Mouse (Mus musculus) hindbrain, embryonic 16.5 days (tissue): ENCODE results near the gene Cct8. TPM values are rescaled to one million over a fixed set of nuclear protein-coding genes. Genes with fewer than 3 reads are reported as not detected.

Experiments used
- ATAC-seq: fragments of 200-750 bp; cut with Nextera tagmentation; 2 replicates; pipeline ENCODE4 v1.8.0; 2017; ENCODE audit warnings: moderate TSS enrichment, moderate library complexity
- H3K27ac ChIP-seq: fragments of 300-500 bp; sonication (generic); 2 replicates; pipeline ENCODE4 v1.5.1; 2014; ENCODE audit warnings: low read depth, mild to moderate bottlenecking, control low read depth, low read length, moderate library complexity
- H3K27me3 ChIP-seq: fragments of 300-500 bp; sonication (generic); replicated peaks from 2 replicates; pipeline ENCODE4 v1.6.1; 2014; ENCODE audit warnings: low read length; ENCODE audit not compliant: control insufficient read depth, insufficient read depth
- H3K36me3 ChIP-seq: fragments of 300-500 bp; sonication (generic); 2 replicates; pipeline ENCODE4 v1.6.1; 2014; ENCODE audit warnings: mild to moderate bottlenecking, low read length, moderate library complexity, mixed read lengths; ENCODE audit not compliant: control insufficient read depth, insufficient read depth
- H3K4me1 ChIP-seq: fragments of 300-500 bp; sonication (generic); 2 replicates; pipeline ENCODE4 v1.6.1; 2014; ENCODE audit warnings: low read depth, low read length; ENCODE audit not compliant: control insufficient read depth, insufficient read depth
- H3K4me2 ChIP-seq: fragments of 300-500 bp; sonication (generic); 2 replicates; pipeline ENCODE4 v1.6.1; 2014; ENCODE audit warnings: mild to moderate bottlenecking, low read length, control low read depth, moderate library complexity
- H3K4me3 ChIP-seq: fragments of 300-500 bp; sonication (generic); 2 replicates; pipeline ENCODE4 v1.5.1; 2014; ENCODE audit warnings: mild to moderate bottlenecking, low read length, control low read depth, moderate library complexity
- H3K9ac ChIP-seq: fragments of 300-500 bp; sonication (generic); 2 replicates; pipeline ENCODE4 v1.6.1; 2014; ENCODE audit warnings: low read depth, mild to moderate bottlenecking, control low read depth, low read length, moderate library complexity
- H3K9me3 ChIP-seq: fragments of 300-500 bp; sonication (generic); 2 replicates; pipeline ENCODE4 v1.6.1; 2014; ENCODE audit warnings: mild to moderate bottlenecking, low read length, moderate library complexity; ENCODE audit not compliant: control insufficient read depth
- WGBS: fragments of 180-500 bp; shearing (Covaris S2); extraction: QIAGEN DNeasy Blood & Tissue Kit; methylation state at CpG from one replicate; pipeline ENCODE4 v1.1.7; 2014; 5-methylcytosine and 5-hydroxymethylcytosine counted together
- polyA plus RNA-seq: library from polyadenylated mRNA; unstranded; fragments of >200 nt; fragmentation: Nextera tagmentation; extraction: Ambion mirVana; gene quantifications from 2 replicates; pipeline ENCODE4 v1.2.1, GENCODE M21; 2015

Gene Cct8
- polyA plus RNA-seq, 1 experiment from 2014 or later, result 404 TPM

- H3K4me1 ChIP-seq, result peaks cover 15% of the 10 kb centered on the region
- peak within 1 kb of the TSS; percentile 87 for H3K4me2 ChIP-seq
- H3K4me3 ChIP-seq, result peak within 1 kb of the TSS; percentile 92
- H3K27ac ChIP-seq, result peak within 1 kb of the TSS; percentile 85
- peak; percentile 98 for ATAC-seq
- 10% methylated on average over 45 of the region's 45 CpGs for WGBS
- no peaks in the 10 kb centered on the region for H3K27me3 ChIP-seq
- H3K36me3 ChIP-seq, result no peaks in the 10 kb centered on the region
- peak within 1 kb of the TSS; percentile 91 for H3K9ac ChIP-seq
- no peaks in the 10 kb centered on the region for H3K9me3 ChIP-seq
Observed at GRCm38 (mm10) chr16:87454419-87455179, 41.1 kb downstream of the Cct8 start, which contains the start of gene Usp16. Gene Usp16 (plus strand): TSS chr16:87454703.

- WGBS, result 95% methylated on average over 2 of the region's 2 CpGs
- Histone ChIP-seq H3K9me3 (no peaks in the 10 kb centered on the region; the same call in 1 of the 2 replicates), H3K4me3 (no peak overlapping the region), H3K4me1 (peaks cover 15% of the 10 kb centered on the region), H3K9ac (no peak overlapping the region), H3K27ac (no peak overlapping the region), H3K36me3 (no peaks in the 10 kb centered on the region), H3K27me3 (no peaks in the 10 kb centered on the region), H3K4me2 (no peak overlapping the region)
- ATAC-seq, result no peak
Observed at GRCm38 (mm10) chr16:87453226-87453625, 42.4 kb downstream of the Cct8 start.

GRCm38 (mm10) chr16:87445528-87445927, 50.1 kb downstream of the Cct8 start:
- 94% methylated on average over 3 of the region's 3 CpGs for WGBS
- no peak for ATAC-seq
- H3K9me3 ChIP-seq, result no peaks in the 10 kb centered on the region; the same call in 1 of the 2 replicates
- H3K9ac ChIP-seq, result no peak overlapping the region
- no peak overlapping the region for H3K4me3 ChIP-seq
- 0 out of 2 replicates have a peak, but pooled peaks cover 2% of the 10 kb centered on the region for H3K27me3 ChIP-seq
- H3K27ac ChIP-seq, result no peak overlapping the region
- H3K36me3 ChIP-seq, result no peaks in the 10 kb centered on the region
- peaks cover 6% of the 10 kb centered on the region for H3K4me1 ChIP-seq
- H3K4me2 ChIP-seq, result no peak overlapping the region

- no peaks in the 10 kb centered on the region for H3K36me3 ChIP-seq
Observed at GRCm38 (mm10) chr16:87445110-87445509, 50.6 kb downstream of the Cct8 start.

GRCm38 (mm10) chr16:87444071-87444470, 51.6 kb downstream of the Cct8 start:
- Histone ChIP-seq H3K27ac (no peak overlapping the region), H3K27me3 (0 out of 2 replicates have a peak, but pooled peaks cover 2% of the 10 kb centered on the region), H3K4me2 (no peak overlapping the region), H3K4me1 (peaks cover 11% of the 10 kb centered on the region), H3K4me3 (no peak overlapping the region), H3K9ac (no peak overlapping the region), H3K9me3 (no peaks in the 10 kb centered on the region; the same call in 1 of the 2 replicates), H3K36me3 (no peaks in the 10 kb centered on the region)
- 39% methylated on average over 1 of the region's 1 CpGs for WGBS
- ATAC-seq, result no peak

More at GRCm38 (mm10) chr16:87445110-87445509, 50.6 kb downstream of the Cct8 start:
- no peak overlapping the region for H3K27ac ChIP-seq
- no peak overlapping the region for H3K4me2 ChIP-seq
- no peak overlapping the region for H3K9ac ChIP-seq
- H3K9me3 ChIP-seq, result no peaks in the 10 kb centered on the region; the same call in 1 of the 2 replicates
- no peak for ATAC-seq
- H3K4me1 ChIP-seq, result peaks cover 6% of the 10 kb centered on the region
- no peak overlapping the region for H3K4me3 ChIP-seq
- 0 out of 2 replicates have a peak, but pooled peaks cover 2% of the 10 kb centered on the region for H3K27me3 ChIP-seq

- Histone ChIP-seq H3K27me3 (0 out of 2 replicates have a peak, but pooled peaks cover 2% of the 10 kb centered on the region), H3K9ac (no peak overlapping the region), H3K4me1 (peaks cover 11% of the 10 kb centered on the region), H3K4me3 (no peak overlapping the region), H3K27ac (no peak overlapping the region), H3K9me3 (no peaks in the 10 kb centered on the region; the same call in 1 of the 2 replicates), H3K36me3 (no peaks in the 10 kb centered on the region), H3K4me2 (no peak overlapping the region)
- no peak for ATAC-seq
Observed at GRCm38 (mm10) chr16:87443245-87443644, 52.4 kb downstream of the Cct8 start.

- H3K36me3 ChIP-seq, result no peaks in the 10 kb centered on the region
Observed at GRCm38 (mm10) chr16:87442291-87442690, 53.4 kb downstream of the Cct8 start.

GRCm38 (mm10) chr16:87441089-87441488, 54.6 kb downstream of the Cct8 start:
- H3K9ac ChIP-seq, result peak overlapping the region; percentile 89
- H3K36me3 ChIP-seq, result 0 out of 2 replicates have a peak, but pooled peaks cover 3% of the 10 kb centered on the region
- H3K27ac ChIP-seq, result peak overlapping the region; percentile 96; the same call in 1 of the 2 replicates
- H3K27me3 ChIP-seq, result 0 out of 2 replicates have a peak, but pooled peaks cover 2% of the 10 kb centered on the region
- H3K4me1 ChIP-seq, result peaks cover 11% of the 10 kb centered on the region
- peak overlapping the region; percentile 80 for H3K4me2 ChIP-seq
- no peaks in the 10 kb centered on the region for H3K9me3 ChIP-seq
- WGBS, result 24% methylated on average over 9 of the region's 9 CpGs
- ATAC-seq, result no peak
- peak overlapping the region; percentile 67 for H3K4me3 ChIP-seq

More at GRCm38 (mm10) chr16:87442291-87442690, 53.4 kb downstream of the Cct8 start:
- Histone ChIP-seq H3K4me1 (peaks cover 11% of the 10 kb centered on the region), H3K27ac (no peak overlapping the region), H3K4me2 (no peak overlapping the region), H3K27me3 (0 out of 2 replicates have a peak, but pooled peaks cover 2% of the 10 kb centered on the region), H3K4me3 (no peak overlapping the region), H3K9me3 (no peaks in the 10 kb centered on the region), H3K9ac (no peak overlapping the region)
- WGBS, result 60% methylated on average over 5 of the region's 5 CpGs
- ATAC-seq, result no peak

- peak within 1 kb of the TSS; percentile 96 for H3K27ac ChIP-seq
- 0 out of 2 replicates have a peak, but pooled peaks cover 3% of the 10 kb centered on the region for H3K36me3 ChIP-seq
- peak within 1 kb of the TSS; percentile 80 for H3K4me2 ChIP-seq
- H3K9me3 ChIP-seq, result no peaks in the 10 kb centered on the region
- peak within 1 kb of the TSS; percentile 89 for H3K9ac ChIP-seq
- H3K4me3 ChIP-seq, result peak within 1 kb of the TSS; percentile 67
- ATAC-seq, result peak; percentile 98
- under 1% methylated on average over 37 of the region's 38 CpGs for WGBS
- 0 out of 2 replicates have a peak, but pooled peaks cover 2% of the 10 kb centered on the region for H3K27me3 ChIP-seq
- H3K4me1 ChIP-seq, result peaks cover 11% of the 10 kb centered on the region
Observed at GRCm38 (mm10) chr16:87440184-87440686, 55.4 kb downstream of the Cct8 start, which contains the start of gene Rwdd2b. Gene Rwdd2b (minus strand): TSS chr16:87440573.
